ENCODE assay signal across 21 mouse cellular contexts in the genomic region with DNA sequence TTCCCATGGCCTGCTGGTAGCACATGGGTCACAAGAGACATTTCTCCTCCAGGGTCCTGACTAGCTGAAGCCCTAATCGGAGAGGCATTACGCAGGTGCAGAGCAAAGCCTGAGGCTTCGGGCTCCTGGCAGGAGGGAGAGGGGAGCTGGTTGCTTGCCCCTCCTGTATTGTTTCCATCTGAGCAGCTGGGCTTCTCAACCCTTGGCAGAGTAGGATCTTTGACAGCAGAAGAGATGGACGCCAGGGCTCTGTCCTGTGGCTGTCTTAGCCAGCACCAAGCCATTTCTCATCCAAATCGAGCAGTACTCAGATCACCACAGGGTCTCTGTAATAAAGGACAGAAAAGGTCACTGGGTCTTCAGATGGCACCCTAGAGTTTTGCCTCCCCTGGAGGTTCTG.
DNase-seq lines count a peak whose midpoint lies in the region; ATAC-seq lines count a peak whose summit lies in the region.
"Had no signal": no experiment of that assay in that cellular context is flagged by ENCODE, and none has a peak within 500 bp of the region (broad histone marks: within the 10 kb centered on the region; RNA-seq: fewer than 3 reads in every experiment).

No protein-coding gene starts in this region.

- H3K4me1 ChIP-seq in heart, embryonic 12.5 days (replicated peaks) = peaks cover 87% of the 10 kb centered on the region
- H3K4me1 ChIP-seq in embryonic facial prominence, embryonic 14.5 days (ENCODE audit: control insufficient read depth, insufficient read depth, low read length) = peaks cover 22% of the 10 kb centered on the region
- H3K4me1 ChIP-seq: liver, embryonic 12.5 days had no signal

- no peak overlapping the region for H3K4me3 ChIP-seq in heart, embryonic 12.5 days
- no peak overlapping the region for H3K4me3 ChIP-seq in embryonic facial prominence, embryonic 14.5 days (ENCODE audit: low read depth, low read length)
- H3K4me3 ChIP-seq: embryonic facial prominence, embryonic 13.5 days; forebrain, embryonic 12.5 days; liver, embryonic 12.5 days; lung, embryonic 15.5 days; neural tube, embryonic 13.5 days; stomach, embryonic 15.5 days had no signal

- no peak for ATAC-seq in heart, embryonic 12.5 days (ENCODE audit: insufficient number of reproducible peaks, low FRiP score)
- no peak for ATAC-seq in embryonic facial prominence, embryonic 14.5 days (ENCODE audit: low read depth)
- ATAC-seq: liver, embryonic 12.5 days had no signal

- 72% methylated on average over 5 of the region's 5 CpGs for WGBS in heart, embryonic 12.5 days
- 70% methylated on average over 5 of the region's 5 CpGs for WGBS in embryonic facial prominence, embryonic 14.5 days

- H3K27ac ChIP-seq in heart, embryonic 12.5 days (ENCODE audit: poor library complexity, severe bottlenecking) = no peak overlapping the region
- 0 out of 2 replicates have a peak overlapping the region, but pooled peaks have one; percentile 16 for H3K27ac ChIP-seq in embryonic facial prominence, embryonic 14.5 days (replicated peaks; ENCODE audit: low read depth, low read length)
- H3K27ac ChIP-seq: embryonic facial prominence, embryonic 13.5 days; liver, embryonic 12.5 days; lung, embryonic 15.5 days; neural tube, embryonic 13.5 days; stomach, embryonic 15.5 days had no signal

- no peaks in the 10 kb centered on the region for H3K36me3 ChIP-seq in heart, embryonic 12.5 days
- H3K36me3 ChIP-seq in embryonic facial prominence, embryonic 14.5 days (ENCODE audit: control insufficient read depth, insufficient read depth, low read length) = no peaks in the 10 kb centered on the region
- H3K36me3 ChIP-seq: embryonic facial prominence, embryonic 13.5 days; forebrain, embryonic 12.5 days; G1E; liver, embryonic 12.5 days; lung, embryonic 15.5 days; neural tube, embryonic 13.5 days; stomach, embryonic 15.5 days had no signal

- 0 out of 2 replicates have a peak overlapping the region, but pooled peaks have one; percentile 43 for H3K9ac ChIP-seq in heart, embryonic 12.5 days
- H3K9ac ChIP-seq in embryonic facial prominence, embryonic 14.5 days (ENCODE audit: low read depth, low read length) = no peak overlapping the region
- H3K9ac ChIP-seq: liver, embryonic 12.5 days; lung, embryonic 15.5 days; neural tube, embryonic 13.5 days; stomach, embryonic 15.5 days had no signal

- H3K9me3 ChIP-seq in heart, embryonic 12.5 days (replicated peaks) = no peaks in the 10 kb centered on the region
- no peaks in the 10 kb centered on the region for H3K9me3 ChIP-seq in embryonic facial prominence, embryonic 14.5 days (ENCODE audit: control insufficient read depth, low read length)
- H3K9me3 ChIP-seq: embryonic facial prominence, embryonic 13.5 days; forebrain, embryonic 12.5 days; liver, embryonic 12.5 days; lung, embryonic 15.5 days; neural tube, embryonic 13.5 days; stomach, embryonic 15.5 days had no signal

- no peak overlapping the region for H3K4me2 ChIP-seq in heart, embryonic 12.5 days
- H3K4me2 ChIP-seq in embryonic facial prominence, embryonic 14.5 days (ENCODE audit: low read depth, low read length) = no peak overlapping the region
- H3K4me2 ChIP-seq: embryonic facial prominence, embryonic 13.5 days; forebrain, embryonic 12.5 days; liver, embryonic 12.5 days; lung, embryonic 15.5 days; neural tube, embryonic 13.5 days; stomach, embryonic 15.5 days had no signal

- DNase-seq in heart, postnatal 4 days = no peak
- DNase-seq in Muller cell, postnatal 12 days (ENCODE audit: inconsistent ontology term) = peak; percentile 57
- peak; percentile 23 for DNase-seq in cerebellum, adult 18-20 months
- no peak for DNase-seq in embryonic facial prominence, embryonic 14.5 days (ENCODE audit: low spot score)
- DNase-seq in kidney, adult 18-20 months = no peak
- no peak for DNase-seq in thymus, postnatal 10 days (ENCODE audit: low spot score in 2 of 2)
- no peak for DNase-seq in MN1 (ENCODE audit: low spot score)
- DNase-seq: adrenal gland, postnatal 25 days; heart, adult 18-20 months; kidney, adult 11 months; kidney, postnatal 36 days; right cerebral cortex, adult 18-20 months; spleen, adult 18-20 months had no signal

- no peaks in the 10 kb centered on the region for H3K27me3 ChIP-seq in heart, embryonic 12.5 days (replicated peaks)
- no peaks in the 10 kb centered on the region for H3K27me3 ChIP-seq in embryonic facial prominence, embryonic 14.5 days (replicated peaks; ENCODE audit: control insufficient read depth, insufficient read depth, low read length)
- H3K27me3 ChIP-seq: embryonic facial prominence, embryonic 13.5 days; forebrain, embryonic 12.5 days; liver, embryonic 12.5 days; lung, embryonic 15.5 days; neural tube, embryonic 13.5 days; stomach, embryonic 15.5 days had no signal

Comparison
In these comparisons a context has a peak if more than half of its experiments do, and no peak if none do; other contexts are left out.
1. DNase-seq: peak in Muller cell, postnatal 12 days (single experiment) and cerebellum, adult 18-20 months (2 of 2); none in heart, postnatal 4 days (single experiment), embryonic facial prominence, embryonic 14.5 days (single experiment), kidney, adult 18-20 months (single experiment), thymus, postnatal 10 days (0 of 2) and MN1 (single experiment).